Mouse (Mus musculus): ENCODE measurements around the gene Fam213a.
A peak's percentile ranks its signal among the peaks of the same experiment; 100 is the strongest.

The Fam213a gene

DNA sequence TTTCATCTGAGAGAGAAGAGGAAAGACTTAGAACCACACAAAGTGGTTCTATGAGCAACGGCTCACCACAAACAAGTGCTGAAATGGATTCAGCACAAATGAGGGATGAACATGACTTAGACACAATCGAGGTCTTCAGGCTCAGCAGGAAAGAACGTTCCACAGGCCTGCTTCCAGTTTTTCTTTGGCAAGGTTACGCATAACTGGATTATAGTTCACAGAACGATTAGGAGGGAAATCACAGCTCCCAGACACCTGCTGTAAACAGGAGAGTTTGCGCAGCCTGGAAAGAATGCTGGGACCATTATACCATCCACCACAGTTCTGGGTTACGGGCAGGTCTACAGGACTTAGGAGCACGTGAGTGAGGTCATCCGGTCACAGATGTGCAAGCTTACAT lies 7.9 kb downstream of the Fam213a start:
- DNase-seq (ENCODE audit: extremely low read depth, insufficient read length, low spot score) = no peak

DNA sequence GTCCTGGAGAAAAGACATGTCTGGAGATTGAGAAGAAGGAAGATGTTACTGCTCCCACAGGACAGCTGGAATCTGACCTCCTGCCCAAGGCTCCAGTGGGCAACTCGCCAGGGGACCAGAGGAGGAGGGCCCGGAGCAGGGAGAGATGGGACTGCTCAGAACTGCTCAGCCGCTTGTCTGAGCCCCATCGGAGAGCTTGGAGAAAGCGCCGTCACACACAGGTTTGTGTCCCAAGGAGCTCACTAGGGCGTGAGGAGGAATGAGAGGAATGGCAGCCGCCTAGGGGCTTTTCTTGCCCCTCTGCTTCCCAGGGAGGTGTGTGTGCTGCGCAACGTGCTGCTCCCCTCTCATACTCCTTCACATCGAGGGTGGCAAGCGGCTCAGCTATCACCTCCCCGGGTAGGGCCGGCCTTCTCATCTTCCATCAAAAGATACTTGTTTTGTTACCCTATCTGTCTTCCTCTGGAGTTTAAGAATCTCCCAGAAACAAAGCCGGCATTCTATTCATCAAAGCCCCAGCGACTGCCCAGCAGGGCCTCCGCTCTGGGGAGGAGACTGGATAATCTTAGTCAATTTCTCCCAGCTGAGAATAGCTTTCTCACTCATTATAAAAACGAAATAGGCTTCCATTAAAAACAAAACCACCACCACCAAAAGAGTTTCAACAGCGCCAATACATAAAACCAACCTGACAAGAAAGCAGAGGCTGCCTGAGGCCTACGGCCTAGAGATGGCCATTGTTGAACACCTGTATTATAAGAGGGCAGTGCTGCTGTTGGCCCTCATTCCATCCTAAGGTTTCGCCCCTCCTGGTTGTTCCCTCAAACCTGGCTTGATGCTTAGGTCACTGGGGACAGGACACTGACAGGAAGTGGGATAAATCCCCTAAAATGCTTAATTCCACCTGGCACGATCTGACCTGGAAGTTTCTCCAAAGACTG lies 9.1 kb downstream of the Fam213a start:
- no peak for DNase-seq (ENCODE audit: extremely low read depth, insufficient read length, low spot score)

- DNase-seq (ENCODE audit: extremely low read depth, insufficient read length, low spot score) = no peak
Observed at GRCm38 (mm10) chr14:41001576-41001975, 12.0 kb downstream of the Fam213a start.

GRCm38 (mm10) chr14:41000801-41001200 lies 12.8 kb downstream of the Fam213a start:
- DNase-seq (ENCODE audit: extremely low read depth, insufficient read length, low spot score) = no peak

- no peak for DNase-seq (ENCODE audit: extremely low read depth, insufficient read length, low spot score)
Observed at GRCm38 (mm10) chr14:40999904-41000645, 13.5 kb downstream of the Fam213a start.

- no peak for DNase-seq (ENCODE audit: extremely low read depth, insufficient read length, low spot score)
Observed at GRCm38 (mm10) chr14:40996171-40996570, 17.4 kb downstream of the Fam213a start.

GRCm38 (mm10) chr14:40992464-40992863 lies 21.1 kb downstream of the Fam213a start:
- no peak for DNase-seq (ENCODE audit: extremely low read depth, insufficient read length, low spot score)

DNA sequence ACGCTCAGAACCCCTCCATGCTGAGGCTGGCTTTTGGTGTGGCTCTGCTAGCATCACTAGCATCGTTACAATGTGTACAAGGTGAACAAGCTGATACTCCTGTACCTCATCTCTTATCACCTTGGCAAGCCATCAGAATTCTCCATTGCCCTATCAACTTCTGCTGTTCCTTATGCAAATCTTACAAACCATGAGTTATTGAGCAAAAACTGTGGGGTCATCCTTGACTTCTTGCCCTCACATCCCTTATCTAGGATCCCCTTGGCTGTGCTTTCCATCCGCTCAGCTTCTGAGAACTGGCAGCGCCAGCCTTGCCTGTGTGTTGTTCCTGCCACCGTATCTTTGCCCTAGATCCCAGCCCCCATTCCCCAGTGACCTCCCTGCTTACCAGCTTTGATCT lies 24.8 kb downstream of the Fam213a start:
- no peak for DNase-seq (ENCODE audit: extremely low read depth, insufficient read length, low spot score)

GRCm38 (mm10) chr14:40987184-40987583 lies 26.4 kb downstream of the Fam213a start:
- no peak for DNase-seq (ENCODE audit: extremely low read depth, insufficient read length, low spot score)

- DNase-seq (ENCODE audit: extremely low read depth, insufficient read length, low spot score) = no peak
Observed at GRCm38 (mm10) chr14:40985635-40986034, 28.0 kb downstream of the Fam213a start.

DNA sequence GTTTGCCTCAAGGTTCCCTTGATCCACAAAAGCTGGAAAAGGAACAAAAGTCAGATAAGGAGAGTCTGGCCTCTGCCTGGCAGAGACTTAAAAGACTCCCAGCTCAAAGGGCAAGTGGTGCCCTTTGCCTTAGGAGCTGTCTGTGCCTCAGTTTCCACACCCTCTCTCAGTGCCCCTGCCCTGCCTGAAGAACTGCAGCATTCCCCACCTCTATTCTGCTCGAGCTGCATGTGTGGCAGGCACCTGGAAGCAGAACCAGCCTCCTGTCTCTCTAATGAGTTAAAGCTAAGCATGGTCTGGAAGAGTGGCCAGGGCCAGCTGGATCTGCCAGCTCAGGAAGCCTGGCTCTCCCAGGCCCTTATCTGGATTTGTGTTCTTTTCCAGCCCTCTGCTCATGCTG lies 33.9 kb downstream of the Fam213a start:
- DNase-seq (ENCODE audit: extremely low read depth, insufficient read length, low spot score) = no peak

- no peak for DNase-seq (ENCODE audit: extremely low read depth, insufficient read length, low spot score)
Observed at GRCm38 (mm10) chr14:40979002-40979401, 34.6 kb downstream of the Fam213a start.

GRCm38 (mm10) chr14:40975127-40975721 lies 38.4 kb downstream of the Fam213a start:
- no peak for DNase-seq (ENCODE audit: extremely low read depth, insufficient read length, low spot score)

GRCm38 (mm10) chr14:40968051-40968450 lies 45.5 kb downstream of the Fam213a start:
- DNase-seq (ENCODE audit: extremely low read depth, insufficient read length, low spot score) = no peak

- no peak for DNase-seq (ENCODE audit: extremely low read depth, insufficient read length, low spot score)
Observed at GRCm38 (mm10) chr14:40967598-40967900, 46.0 kb downstream of the Fam213a start.

DNA sequence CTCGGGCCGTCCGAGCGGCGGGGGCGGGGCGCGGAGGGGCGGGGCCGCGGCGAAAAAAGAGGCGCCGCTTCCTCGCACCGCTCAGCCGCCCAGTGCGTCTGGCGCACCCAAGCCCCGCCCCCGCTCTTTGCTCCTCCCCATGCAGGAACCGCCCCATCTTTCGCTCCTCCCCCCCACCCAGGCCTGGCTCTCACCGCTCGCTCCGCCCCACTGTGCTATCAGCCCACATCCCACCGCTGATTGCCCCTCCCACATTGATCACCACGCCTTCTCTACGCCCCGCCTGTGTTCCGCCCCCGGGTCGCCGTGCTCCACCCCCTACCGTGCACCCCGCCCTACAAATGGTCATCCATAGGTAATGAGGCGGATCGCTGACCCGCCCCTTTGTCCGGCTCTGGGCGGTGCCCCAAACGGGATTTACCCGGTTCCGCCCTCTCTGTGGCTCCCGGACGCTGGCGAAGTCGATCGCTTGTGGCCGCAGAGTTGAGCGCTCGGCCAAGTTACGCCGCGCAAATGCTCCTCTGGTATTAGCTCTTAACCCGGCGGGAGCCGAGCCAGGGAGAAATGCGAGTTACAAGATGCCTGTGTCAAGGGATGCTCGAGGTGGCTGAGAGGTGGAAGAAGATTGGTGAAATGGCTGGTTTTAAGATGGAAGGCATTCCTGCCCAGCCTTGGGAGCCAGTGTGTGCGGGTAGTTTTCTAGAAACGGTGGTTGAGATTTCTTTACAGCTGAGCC lies 46.6 kb downstream of the Fam213a start:
- DNase-seq (ENCODE audit: extremely low read depth, insufficient read length, low spot score) = peak; percentile 98

- no peak for DNase-seq (ENCODE audit: extremely low read depth, insufficient read length, low spot score)
Observed at GRCm38 (mm10) chr14:40966392-40966861, 47.2 kb downstream of the Fam213a start, which contains the start of gene Tspan14. TSS of gene Tspan14 (minus strand) at chr14:40966807.

DNA sequence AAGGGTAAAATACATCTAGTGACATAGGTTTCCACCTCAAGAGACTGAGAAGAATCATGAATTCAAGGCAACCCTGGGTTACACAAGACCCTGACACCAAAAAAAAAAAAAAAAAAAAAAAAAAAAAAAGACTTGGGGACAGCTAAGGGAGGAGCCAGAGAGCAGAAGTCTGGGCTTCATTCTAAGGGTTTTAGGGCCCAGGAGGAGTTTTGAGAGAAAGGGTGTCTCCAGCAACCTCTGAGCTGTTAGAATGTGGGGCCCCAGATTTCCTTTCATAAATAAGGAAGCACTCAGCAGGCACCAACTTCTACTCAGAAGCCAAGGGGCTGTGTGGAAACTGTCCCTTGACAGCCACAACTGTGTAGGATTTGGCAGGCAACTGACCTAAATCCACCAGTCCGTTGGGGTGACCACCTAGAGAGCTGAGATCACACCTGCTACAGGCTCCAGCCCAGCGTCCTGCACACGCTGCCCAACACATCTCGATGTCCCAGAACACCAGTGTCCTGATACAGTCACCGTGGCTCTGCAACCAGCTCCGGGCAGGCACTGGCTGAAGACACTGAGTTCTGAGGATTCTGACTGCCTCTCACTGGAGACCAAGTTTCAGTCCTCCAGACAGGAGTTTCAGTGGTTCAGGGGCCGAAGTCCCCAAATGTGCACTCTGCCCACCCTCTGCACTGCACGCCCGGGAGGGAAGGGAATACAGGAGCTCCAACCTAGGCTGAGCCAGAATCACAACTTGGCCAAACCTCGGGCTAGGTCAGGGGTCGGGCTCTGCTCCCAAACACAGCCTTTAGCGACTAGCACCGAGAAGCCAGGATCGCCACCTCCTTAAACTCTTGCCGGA lies 47.9 kb downstream of the Fam213a start:
- DNase-seq (ENCODE audit: extremely low read depth, insufficient read length, low spot score) = no peak

DNA sequence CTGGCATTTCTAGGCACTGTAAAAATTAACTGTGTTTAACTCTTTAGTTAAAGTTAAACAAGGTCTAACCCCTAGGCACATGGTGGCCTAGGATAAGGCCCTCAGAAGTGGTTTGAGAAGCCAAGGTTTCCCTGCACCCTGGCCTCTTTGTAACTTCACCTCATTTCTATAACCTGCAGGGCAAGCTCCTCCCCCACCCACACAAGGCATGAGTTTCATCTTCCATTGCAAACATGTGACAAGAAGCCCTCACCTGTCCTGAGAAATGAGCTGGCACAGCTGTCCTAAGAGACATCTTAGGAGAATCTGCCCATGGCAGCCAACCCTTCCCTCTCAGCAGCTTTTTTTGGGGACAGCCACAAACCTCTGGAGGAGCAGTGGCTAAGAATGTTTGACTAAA lies 48.7 kb downstream of the Fam213a start:
- no peak for DNase-seq (ENCODE audit: extremely low read depth, insufficient read length, low spot score)

- no peak for DNase-seq (ENCODE audit: extremely low read depth, insufficient read length, low spot score)
Observed at GRCm38 (mm10) chr14:40964214-40964610, 49.4 kb downstream of the Fam213a start.
